Mouse (Mus musculus) adrenal gland, postnatal 10 days (tissue): Measurements from ENCODE around the gene Aqp12. TPM values are rescaled to one million over a fixed set of nuclear protein-coding genes. Genes with fewer than 3 reads are reported as not detected.
"Not testable (repeated sequence)": the region's sequence is repeated elsewhere in the genome, so short reads cannot be mapped to it uniquely, and the experiment has no call there.

Experiments
- DNase-seq: peaks from one replicate; pipeline ENCODE4 v3.0.0; 2021; ENCODE audit warnings: mixed read lengths
- long read RNA-seq, 2 experiments: library from polyadenylated mRNA; stranded (forward); transcript quantifications; one replicate each; pipeline ENCODE4 v2.0.0; 2021
- total RNA-seq, 2 experiments: library from RNA; stranded (reverse); gene quantifications; 2 replicates each; pipeline ENCODE4 v1.2.3; 2021

The Aqp12 gene
- total RNA-seq = under 1 TPM in 1 of 2 experiments, not detected in 1; 0.36 TPM
- long read RNA-seq, experiment 1 = 0 reads
- long read RNA-seq, experiment 2 = 0 reads

- no peak for DNase-seq
Measured at GRCm38 (mm10) chr1:93006061-93006460, at the start of gene Aqp12. TSS of gene Aqp12 (plus strand) at chr1:93006334.

- peak; percentile 80 for DNase-seq
Measured at GRCm38 (mm10) chr1:92956571-92957335, 49.4 kb upstream of the Aqp12 start.

GRCm38 (mm10) chr1:92958999-92959398 lies 47.1 kb upstream of the Aqp12 start:
- DNase-seq = no peak

DNA sequence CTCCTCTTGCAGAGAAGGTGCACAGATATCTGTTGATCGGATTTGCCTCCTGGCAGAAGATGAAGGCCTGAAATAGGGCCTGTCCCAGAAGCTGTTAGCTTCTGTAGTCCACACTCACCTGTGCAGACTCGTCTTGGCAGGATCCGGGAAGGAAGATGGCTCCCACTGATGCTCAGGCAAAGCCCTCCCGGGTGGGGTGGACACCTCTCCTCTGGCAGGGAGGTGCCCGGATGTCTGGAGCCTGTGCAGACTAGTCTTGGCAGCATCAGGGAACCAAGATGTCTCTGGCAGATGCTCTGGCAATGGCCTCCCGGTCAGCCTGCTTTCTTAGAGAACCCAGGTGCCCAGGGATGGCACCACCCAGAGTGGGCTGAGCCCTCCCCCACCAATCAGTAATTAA lies 35.3 kb upstream of the Aqp12 start:
- not testable (repeated sequence) for DNase-seq

- DNase-seq = no peak
Measured at GRCm38 (mm10) chr1:92971879-92972795, 34.0 kb upstream of the Aqp12 start.

DNA sequence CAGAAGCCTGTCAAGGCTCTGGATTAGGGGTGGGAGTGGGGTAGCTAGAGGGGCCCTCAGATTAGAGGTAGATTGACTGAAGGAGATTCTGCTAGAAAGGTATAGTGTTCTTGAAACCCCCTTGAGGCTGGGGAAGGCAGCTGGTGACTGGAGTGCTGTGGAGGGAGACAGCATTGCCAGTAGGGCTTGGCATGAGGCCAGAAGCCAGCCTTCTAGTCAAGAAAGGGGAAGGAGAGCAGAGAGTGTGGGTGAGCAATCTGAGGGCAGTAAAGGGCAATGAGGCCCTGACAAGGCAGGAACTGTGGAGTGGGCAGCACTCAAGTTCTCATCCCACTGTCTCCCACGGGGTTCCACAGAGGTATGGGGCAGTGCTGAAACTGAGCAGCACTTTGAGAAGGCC lies 33.3 kb upstream of the Aqp12 start:
- DNase-seq = peak; percentile 79

- peak; percentile 66 for DNase-seq
Measured at GRCm38 (mm10) chr1:92976141-92976566, 30.0 kb upstream of the Aqp12 start.

- DNase-seq = no peak
Measured at GRCm38 (mm10) chr1:92978645-92979044, 27.5 kb upstream of the Aqp12 start.

DNA sequence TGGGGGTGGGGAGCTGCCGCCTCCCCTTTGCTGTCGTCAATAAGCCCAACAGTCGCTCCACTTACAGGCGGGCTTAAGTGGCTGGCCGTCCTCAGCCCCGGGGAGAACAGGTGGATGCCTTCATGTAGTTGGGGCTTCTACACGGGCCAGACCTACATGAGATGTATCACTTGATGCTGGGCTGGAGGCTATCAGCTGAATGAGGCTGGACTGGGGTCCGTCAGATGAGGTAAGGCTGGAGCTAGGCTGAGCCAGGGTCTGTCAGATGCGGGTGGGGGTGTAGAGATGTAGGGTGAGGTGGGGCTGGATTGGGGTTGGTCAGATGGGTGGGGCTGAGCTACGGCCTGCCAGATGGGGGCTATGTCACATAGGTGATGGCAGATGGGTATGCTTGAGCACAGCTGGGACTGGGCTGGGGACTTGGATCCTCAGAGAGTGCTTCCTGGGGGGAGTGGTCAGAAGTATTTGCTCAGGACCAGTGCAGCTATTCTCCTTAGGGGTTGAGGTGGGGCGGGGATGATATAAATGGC lies 27.0 kb upstream of the Aqp12 start:
- no peak for DNase-seq

- peak; percentile 30 for DNase-seq
Measured at GRCm38 (mm10) chr1:92981056-92981845, 24.9 kb upstream of the Aqp12 start.

DNA sequence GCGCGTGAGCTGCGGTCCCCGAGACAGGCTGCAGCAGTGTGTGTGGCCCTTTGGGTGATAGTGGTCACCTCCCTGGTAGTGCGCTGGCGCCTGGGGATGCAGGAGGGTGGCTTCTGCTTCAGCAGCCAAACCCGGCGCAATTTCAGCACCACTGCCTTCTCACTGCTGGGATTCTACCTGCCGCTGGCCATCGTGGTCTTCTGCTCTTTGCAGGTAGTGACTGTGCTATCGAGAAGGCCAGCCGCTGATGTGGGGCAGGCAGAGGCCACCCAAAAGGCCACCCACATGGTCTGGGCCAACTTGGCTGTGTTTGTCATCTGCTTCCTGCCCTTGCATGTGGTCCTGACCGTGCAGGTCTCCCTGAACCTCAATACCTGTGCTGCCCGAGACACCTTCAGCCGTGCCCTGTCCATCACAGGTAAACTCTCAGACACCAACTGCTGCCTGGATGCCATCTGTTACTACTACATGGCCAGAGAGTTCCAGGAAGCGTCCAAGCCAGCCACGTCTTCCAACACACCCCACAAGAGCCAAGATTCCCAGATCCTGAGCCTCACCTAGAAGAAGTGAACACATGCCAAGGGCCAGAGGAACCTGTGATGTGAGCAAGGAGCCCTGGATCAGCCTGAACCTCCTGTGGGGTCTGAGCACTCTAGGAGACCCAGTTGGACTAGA lies 23.1 kb upstream of the Aqp12 start:
- DNase-seq = no peak

DNA sequence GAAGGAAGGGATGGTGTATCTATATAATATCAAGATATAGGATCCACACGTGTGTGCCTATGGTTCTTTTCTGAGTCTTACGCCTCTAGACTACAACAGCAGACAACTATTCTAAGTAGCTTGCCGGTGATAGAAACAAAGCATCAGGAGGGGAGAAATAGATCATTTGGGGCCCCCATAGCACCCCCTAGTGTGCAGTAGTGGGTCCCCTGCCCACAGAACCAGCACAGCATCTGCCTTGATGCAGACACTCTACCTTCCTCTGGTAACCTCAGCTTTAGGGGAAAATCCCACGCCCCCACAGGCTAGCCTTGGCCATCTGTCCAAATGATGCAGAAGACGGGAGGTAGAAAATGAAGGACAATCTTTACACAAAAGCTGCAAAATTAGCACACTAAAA lies 21.1 kb upstream of the Aqp12 start:
- no peak for DNase-seq

DNA sequence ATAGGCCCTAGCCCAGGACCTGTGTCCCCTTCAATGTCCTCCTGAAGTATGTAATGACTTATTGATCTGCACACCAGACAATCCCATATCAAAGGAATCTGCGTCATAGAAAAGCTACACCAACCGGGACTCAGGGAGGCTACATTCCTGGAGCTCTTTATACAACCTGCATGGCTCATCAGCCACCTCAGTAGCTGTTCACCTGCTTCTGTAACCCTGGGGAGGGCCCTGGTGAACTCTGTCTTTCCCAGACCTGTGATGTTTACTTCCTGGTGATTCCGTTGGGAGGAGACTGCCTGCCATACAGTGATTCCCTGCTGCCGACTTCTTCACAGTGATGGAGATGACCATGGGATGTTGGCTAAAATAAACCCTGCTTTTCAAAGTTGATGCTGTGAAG lies 17.2 kb upstream of the Aqp12 start:
- no peak for DNase-seq

DNA sequence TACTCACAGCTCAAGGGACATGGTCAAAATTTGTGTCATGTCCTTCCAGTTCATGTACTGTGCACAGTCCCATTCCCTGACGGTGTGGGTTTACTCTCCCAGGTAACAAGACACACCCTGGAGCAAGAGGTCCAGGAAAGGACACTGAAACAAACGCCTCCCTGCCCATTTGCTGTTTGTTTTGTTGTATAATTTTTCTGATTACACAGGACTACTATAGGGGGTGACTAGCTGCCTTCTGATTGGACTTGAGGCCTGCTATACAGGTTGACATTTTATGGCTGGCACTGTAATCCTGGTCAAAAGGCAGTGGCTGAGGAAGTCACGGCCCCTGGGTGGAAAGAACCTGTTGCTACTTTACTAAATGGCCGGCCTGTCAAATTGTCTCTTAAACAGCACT lies 16.2 kb upstream of the Aqp12 start:
- DNase-seq = no peak

- peak; percentile 60 for DNase-seq
Measured at GRCm38 (mm10) chr1:92992214-92992855, 13.8 kb upstream of the Aqp12 start.

GRCm38 (mm10) chr1:92992880-92993279 lies 13.3 kb upstream of the Aqp12 start:
- no peak for DNase-seq

DNA sequence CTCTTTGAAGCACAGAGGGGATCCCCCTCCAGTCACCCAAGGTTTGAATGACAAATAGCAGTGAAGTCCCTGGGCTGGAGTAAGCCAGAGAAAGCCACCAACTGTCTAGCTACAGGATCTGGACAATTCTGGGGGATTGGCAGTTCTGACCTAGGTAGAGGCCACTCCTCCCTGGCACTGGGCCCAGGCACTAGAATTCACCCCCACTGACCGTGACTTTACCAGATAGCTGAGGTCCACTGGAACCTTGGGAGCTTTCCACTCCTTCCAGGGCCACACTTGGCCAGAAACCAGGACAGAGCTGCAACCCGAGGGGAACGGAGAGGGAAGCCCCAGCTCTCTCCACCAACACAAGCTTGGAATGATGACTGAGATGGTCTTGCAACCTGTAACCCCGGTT lies 3.1 kb downstream of the Aqp12 start:
- DNase-seq = peak; percentile 92

DNA sequence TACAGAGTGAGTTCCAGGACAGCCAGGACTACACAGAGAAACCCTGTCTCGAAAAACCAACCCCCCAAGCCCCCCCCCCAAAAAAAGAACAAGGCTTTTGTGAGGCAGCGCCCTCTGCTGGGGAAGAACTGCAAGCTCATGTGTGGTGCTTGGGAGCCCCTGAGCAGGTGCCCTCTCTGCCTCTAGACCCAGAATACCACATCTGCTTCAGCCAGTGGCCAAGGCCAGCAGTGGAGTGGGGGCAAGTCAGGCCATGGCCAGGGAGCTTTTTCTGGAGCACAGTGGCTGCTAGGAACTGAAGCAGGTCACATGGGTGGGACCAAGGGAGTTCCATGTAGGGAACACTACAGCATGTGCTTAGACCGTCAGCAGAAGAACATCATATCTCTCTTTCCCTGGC lies 4.6 kb downstream of the Aqp12 start:
- peak; percentile 52 for DNase-seq

DNA sequence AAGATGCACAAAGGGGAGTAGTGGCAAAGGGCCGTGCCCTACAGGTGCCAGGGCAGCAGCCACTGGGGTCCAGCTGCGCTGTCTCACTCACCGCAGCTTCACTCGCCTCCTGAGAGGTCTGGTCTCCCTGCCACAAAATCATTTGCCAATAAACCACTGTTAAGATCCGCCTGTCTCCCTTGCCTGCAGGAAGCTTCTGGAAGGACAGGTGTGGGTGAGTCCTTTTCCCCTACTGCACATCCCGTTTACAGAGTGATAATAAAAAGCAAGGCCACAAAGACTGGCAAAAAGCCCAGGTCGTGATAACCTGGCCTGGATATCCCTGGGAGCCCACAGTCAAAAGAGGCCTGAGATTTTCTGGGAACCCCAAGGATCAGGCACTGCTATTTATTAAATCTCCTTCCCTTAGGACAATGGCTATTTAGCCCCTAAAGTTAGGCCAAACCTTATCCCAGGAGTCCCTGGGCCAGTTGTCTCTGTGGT lies 6.0 kb downstream of the Aqp12 start:
- peak; percentile 36 for DNase-seq

DNA sequence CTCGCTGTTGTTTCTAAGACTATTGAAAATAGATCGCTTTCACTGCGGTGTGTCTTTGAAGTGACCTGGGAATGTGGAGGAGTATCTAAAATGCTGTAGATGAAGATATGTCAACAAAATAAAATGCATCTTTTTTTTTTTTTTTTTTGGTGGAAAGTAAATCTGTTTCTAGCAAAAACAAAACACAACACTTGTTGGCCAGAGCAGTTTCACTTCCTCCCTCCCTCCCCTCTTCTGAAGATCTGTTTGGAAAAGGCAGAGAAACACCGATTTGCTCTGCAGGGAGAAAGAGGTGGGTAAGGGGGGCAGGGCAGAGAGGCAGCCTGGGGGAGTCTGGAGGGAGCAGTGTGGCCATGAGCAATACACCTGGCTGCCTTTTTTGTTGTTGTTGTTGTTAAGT lies 7.2 kb downstream of the Aqp12 start:
- DNase-seq = no peak

DNA sequence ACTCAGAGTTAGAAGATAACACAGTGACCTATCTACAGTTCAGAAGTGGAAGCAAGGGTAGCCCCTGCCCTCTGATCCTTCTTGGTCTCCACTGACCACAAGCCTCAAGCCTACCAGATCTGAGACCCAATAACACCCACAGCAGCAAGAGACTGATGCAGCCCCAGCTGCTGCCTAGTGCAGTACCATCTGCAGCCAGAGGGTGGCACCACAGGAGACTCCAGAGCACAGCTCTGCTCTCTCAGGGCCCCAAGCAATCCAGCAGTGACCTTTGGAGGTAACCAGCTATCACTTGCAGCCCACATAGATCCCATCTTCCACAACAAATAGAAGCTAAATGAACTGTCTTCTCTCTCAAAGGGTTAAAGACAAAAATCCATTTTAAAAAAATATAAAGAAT lies 8.3 kb downstream of the Aqp12 start:
- peak; percentile 93 for DNase-seq
